Mouse (Mus musculus) hematopoietic stem cell, adult 5-6 weeks (primary cell): ENCODE data around the gene Nes. TPM values are rescaled to one million over a fixed set of nuclear protein-coding genes. Genes with fewer than 3 reads are reported as not detected.

Source experiments
- ATAC-seq, 2 experiments: fragments of 125-278 bp in 1 of 2; replicated peaks in 1 of 2; 2 replicates each; pipeline ENCODE4 v1.8.0; 2016 to 2017; ENCODE audit warnings: inconsistent platforms in 2 of 2, mild to moderate bottlenecking in 2 of 2, moderate number of reproducible peaks in 2 of 2, low read depth in 1 of 2, moderate TSS enrichment in 1 of 2; ENCODE audit not compliant: low FRiP score in 2 of 2, poor library complexity in 2 of 2, severe bottlenecking in 2 of 2, insufficient read depth in 1 of 2, low TSS enrichment in 1 of 2
- total RNA-seq: library from RNA; stranded (forward); fragments of 172-1452, 232-1000 nt; gene quantifications from 2 replicates; pipeline ENCODE4 v1.2.3, GENCODE M21; 2017

The Nes gene
- total RNA-seq, result 0.35 and 0.88 TPM in 2 replicates

- peak; percentile 14 to 18; a peak in 1 of 4 replicates for ATAC-seq
Measured at GRCm38 (mm10) chr3:87970939-87971488, at the start of gene Nes. Gene Nes (plus strand): TSS chr3:87971078.

DNA sequence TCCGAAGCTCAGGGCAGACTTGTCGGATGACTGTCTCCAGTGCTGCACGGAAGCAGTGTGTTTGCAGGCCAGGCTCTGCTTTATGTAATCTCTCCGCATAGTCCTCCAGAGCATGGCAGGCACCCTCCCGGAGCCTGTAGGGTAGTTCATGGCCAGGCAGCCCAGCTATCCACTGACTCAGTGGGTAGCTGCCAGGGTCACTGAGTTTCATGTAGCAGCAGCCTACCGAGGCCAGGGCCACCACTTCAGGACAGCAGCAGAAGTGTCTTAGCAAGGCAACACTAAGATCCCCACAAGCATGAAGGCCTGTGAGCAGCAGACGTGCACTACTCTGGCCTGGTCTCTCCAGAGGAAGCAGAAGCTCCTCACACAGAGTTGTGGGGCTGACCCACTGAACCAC, 45.9 kb upstream of the Nes start:
- ATAC-seq, result no peak

DNA sequence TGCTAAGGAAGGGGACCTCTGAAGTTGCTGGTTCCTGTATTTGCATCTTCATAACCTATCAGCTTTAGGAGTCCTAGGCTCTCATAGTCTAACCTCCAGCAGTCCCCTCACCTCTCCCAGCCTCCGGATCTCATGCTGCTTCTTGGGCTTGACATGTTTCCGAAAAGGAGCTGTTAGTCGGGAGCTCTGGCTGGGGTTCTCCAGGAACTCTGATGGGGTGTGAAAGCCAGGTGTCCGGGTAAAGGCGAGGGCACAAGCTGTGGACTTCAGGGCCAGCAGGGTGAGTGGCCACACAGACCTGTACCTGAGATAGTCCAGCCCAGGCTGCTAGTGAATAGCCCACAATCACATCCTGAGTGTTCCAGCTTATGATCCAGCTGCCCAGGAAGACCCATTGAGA, 43.4 kb upstream of the Nes start:
- ATAC-seq, result no peak

DNA sequence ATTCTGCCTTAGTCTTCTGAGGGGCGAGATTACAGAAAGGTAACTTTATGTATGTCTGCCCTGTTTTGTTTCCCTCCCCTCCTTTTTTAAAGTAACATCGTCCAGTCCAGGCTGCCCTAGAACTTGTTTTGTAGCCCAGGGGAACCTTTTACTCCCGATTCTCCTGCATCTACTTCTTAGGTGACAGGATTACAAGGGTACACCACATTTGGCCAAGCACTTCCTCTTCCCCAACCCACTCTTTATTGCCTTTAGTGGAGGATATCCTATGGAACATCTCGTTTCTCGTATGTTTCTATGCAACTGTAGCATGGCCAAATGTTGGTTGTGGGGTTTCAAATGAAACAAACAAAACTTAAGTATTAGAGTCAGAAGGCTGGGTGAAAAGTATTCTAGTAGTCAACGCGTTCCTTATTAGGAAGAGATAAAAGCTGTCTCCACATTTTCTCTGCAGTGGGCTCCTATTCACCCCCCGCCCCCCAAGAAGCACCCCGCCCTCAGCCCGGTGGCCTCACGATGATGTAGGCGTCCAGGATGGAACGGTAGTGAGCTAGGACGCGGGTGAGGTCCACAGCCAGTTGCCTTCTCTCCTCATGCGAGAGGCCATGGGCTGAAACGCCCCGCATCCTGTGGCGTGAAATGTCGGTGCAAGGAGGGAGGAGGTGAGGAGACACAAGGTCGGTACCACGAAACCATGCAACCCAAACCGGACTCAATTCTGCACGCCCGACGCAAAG, 41.4 kb upstream of the Nes start:
- ATAC-seq, result peak in 1 of 2 experiments; percentile 25; a peak in 1 of 4 replicates

- ATAC-seq, result peak; percentile 89 to 95
Measured at GRCm38 (mm10) chr3:87930078-87930795, 40.6 kb upstream of the Nes start, which contains the start of the genes Isg20l2 and Rrnad1. Gene Isg20l2 (plus strand): TSS chr3:87930314. Gene Rrnad1 (minus strand): TSS chr3:87930717.

- no peak for ATAC-seq
Measured at GRCm38 (mm10) chr3:87934026-87934425, 36.9 kb upstream of the Nes start.

GRCm38 (mm10) chr3:87934501-87934900, 36.4 kb upstream of the Nes start:
- ATAC-seq, result no peak

GRCm38 (mm10) chr3:87935201-87935600, 35.7 kb upstream of the Nes start:
- ATAC-seq, result no peak

GRCm38 (mm10) chr3:87935776-87936175, 35.1 kb upstream of the Nes start:
- peak; percentile 57 to 62; a peak in 2 of 4 replicates for ATAC-seq

GRCm38 (mm10) chr3:87940611-87941010, 30.3 kb upstream of the Nes start:
- no peak for ATAC-seq

DNA sequence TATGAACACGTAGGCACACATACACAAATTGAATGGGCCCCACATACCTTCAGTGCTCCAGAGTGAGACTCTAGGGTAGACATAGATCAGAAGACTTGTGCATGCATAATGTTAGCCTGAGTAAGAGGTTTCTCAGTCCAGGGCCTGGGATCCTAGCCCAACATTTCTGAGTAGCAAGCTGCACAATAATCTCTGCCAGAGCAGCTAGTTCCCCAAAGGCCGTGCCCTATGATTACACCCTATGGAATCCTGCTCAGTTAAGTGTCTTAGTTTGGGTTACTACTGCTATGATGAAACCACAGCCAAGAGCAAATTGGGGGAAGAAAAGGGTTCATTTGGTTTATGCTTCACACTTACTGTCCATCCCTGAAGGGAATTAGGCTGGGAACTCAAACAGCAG, 28.4 kb upstream of the Nes start:
- ATAC-seq, result no peak

- no peak for ATAC-seq
Measured at GRCm38 (mm10) chr3:87943586-87943985, 27.3 kb upstream of the Nes start.

DNA sequence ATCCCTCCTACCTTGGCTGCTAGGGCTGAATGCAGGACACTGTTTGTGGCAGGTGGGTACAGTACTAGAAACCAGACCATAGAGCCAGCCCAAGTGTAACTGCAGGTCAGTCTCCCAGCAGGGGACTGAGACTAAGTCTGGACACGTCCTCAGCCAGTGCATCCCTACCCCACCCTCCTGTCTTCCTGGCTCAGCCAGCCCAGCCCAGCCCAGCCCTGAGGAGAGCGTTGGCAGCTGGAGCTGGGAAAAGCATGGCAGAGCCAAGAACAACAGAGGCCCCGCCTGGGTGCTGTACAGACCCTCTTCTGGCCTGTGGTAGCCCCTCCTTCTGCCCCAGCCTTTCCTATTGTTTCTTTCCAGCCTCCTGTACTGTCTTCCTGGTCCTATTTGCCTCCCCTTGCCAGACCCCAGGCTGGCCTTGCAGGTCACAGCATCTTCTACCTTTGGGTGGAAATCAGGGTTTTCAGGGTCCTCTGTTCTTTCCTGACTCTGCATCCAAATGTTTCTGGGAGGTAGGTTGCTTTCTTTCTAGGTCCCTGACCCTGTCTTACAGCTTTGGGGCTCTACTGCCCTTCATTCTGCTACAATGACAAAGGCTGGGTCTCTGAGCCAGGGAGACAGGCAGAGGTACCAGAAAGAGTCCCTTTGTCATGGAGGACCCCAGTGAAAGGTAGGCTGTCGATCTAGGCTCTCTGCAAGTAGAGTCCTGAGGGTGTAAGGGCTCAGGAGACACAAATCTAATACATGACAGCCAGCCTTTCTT, 25.9 kb upstream of the Nes start:
- ATAC-seq, result no peak

DNA sequence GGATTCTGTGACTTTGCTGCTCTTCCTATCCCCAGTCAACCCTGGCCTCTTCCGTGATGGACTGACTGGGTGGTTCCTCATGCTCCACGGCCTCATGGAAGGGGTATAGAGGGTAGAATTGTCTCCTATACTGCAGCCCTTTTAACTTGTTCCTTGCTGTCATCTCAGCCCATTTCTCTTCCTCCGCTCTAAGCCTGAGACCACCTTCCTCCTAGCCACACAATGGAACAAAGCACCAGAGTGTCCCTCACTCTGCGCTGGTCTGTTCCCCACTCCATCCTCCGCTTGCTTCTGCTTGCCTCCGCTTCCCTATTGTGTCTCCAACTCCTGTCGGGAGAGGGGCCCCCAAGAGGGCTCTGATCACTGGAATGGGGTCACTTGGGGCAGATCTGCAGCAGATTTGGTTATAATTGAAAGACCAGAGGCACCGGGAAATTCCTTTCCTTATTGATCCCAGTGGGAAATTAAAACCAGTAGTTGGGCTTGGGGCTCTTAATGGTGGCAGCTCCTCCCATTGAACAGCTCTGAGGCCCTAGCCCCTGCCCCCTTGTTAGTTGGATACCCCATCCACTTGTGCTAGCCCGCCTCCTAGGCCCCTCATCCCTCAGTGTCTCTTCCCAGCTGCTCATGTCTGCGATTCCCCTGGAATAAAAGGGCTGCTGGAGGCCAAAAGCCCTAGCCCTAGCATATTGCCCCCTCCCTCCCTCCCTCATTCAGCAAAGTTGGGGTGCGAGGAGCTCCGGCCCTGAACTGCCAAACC, 24.9 kb upstream of the Nes start:
- ATAC-seq, result no peak

DNA sequence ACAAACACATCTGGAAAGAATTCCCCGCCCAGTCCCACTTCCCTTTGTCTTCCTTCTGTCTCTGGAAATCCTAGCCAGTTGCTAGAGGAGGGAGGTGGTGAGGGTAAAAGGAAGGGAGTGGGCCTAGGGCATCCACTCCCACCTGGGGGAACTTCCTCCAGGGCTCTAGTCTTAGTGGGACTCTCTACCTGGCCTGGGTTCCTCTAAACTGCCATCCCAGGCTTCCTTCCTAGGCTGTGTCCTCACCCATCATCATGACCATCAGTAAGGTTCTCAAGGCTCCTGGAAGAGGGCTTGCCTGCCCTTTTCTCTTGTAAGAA, 24.4 kb upstream of the Nes start:
- no peak for ATAC-seq

GRCm38 (mm10) chr3:87947056-87947810, 23.6 kb upstream of the Nes start:
- no peak for ATAC-seq

DNA sequence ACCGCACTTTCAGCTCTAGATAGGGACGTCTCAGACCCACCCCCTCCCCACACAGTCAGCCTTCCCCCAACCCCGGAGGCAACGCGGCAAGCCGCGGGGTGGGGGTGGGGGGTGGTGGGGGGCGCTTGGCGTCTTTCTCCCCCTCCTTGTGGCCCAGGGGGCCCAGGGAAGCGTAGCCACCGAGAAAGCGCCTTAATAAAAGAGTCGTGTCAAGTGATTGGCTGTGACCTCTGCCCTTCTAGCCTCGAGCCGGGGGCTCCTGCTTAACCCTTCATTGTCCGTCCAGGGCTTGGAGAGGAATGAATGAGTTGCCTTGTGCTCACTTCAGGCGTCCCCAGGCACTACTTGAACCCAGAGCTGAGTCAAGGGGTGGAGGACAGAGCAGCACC, 23.1 kb upstream of the Nes start:
- ATAC-seq, result no peak
